Mouse (Mus musculus) ES-Bruce4 (cell line): ENCODE data around the gene Olfr288. TPM values are rescaled to one million over a fixed set of nuclear protein-coding genes. Genes with fewer than 3 reads are reported as not detected.

Source experiments
- H3K27ac ChIP-seq: 2 replicates; pipeline ENCODE4 v1.5.1; 2012; ENCODE audit warnings: low read length, inconsistent platforms; ENCODE audit not compliant: insufficient read depth
- H3K27me3 ChIP-seq: 2 replicates; pipeline ENCODE4 v1.6.1; 2012; ENCODE audit warnings: mild to moderate bottlenecking, low read length, inconsistent platforms; ENCODE audit not compliant: control insufficient read depth, poor library complexity, insufficient read depth, severe bottlenecking
- H3K36me3 ChIP-seq: 2 replicates; pipeline ENCODE4 v1.6.1; 2012; ENCODE audit warnings: inconsistent platforms, mild to moderate bottlenecking, low read length, moderate library complexity; ENCODE audit not compliant: control insufficient read depth, poor library complexity, insufficient read depth, severe bottlenecking
- H3K4me1 ChIP-seq: one replicate; pipeline ENCODE4 v1.8.1; 2011; ENCODE audit warnings: low read length; ENCODE audit not compliant: control insufficient read depth, insufficient read depth
- H3K4me3 ChIP-seq: 2 replicates; pipeline ENCODE4 v1.5.1; 2011; ENCODE audit warnings: low read depth, mild to moderate bottlenecking, low read length
- H3K9ac ChIP-seq: 2 replicates; pipeline ENCODE4 v1.6.1; 2012; ENCODE audit warnings: low read depth, mild to moderate bottlenecking, inconsistent platforms; ENCODE audit not compliant: poor library complexity, severe bottlenecking
- H3K9me3 ChIP-seq: replicated peaks from 2 replicates; pipeline ENCODE4 v1.6.1; 2012; ENCODE audit warnings: mild to moderate bottlenecking, low read length, inconsistent platforms; ENCODE audit not compliant: control insufficient read depth, poor library complexity, insufficient read depth, severe bottlenecking
- CTCF ChIP-seq: IDR thresholded peaks from one replicate; pipeline ENCODE4 v1.8.1; 2011; ENCODE audit warnings: low read depth, low read length
- EP300 ChIP-seq: IDR thresholded peaks from 2 replicates; pipeline ENCODE4 v1.6.1; 2011; ENCODE audit warnings: low read depth, low read length; ENCODE audit not compliant: insufficient read depth
- POLR2A ChIP-seq: IDR thresholded peaks from one replicate; pipeline ENCODE4 v1.8.1; 2011; ENCODE audit warnings: low read length; ENCODE audit not compliant: insufficient read depth
- polyA plus RNA-seq: library from polyadenylated mRNA; stranded (reverse); fragments of >200 nt; gene quantifications from 2 replicates; pipeline ENCODE4 v1.2.4, GENCODE M21; 2011; ENCODE audit warnings: low read depth; ENCODE audit not compliant: missing spikeins, insufficient read depth, insufficient read length

Olfr288 gene
- polyA plus RNA-seq, 1 experiment: not detected

GRCm38 (mm10) chr15:98181132-98181711 lies 14.1 kb downstream of the Olfr288 start:
- TF ChIP-seq CTCF (peak; percentile 88), POLR2A (no peak), EP300 (0 out of 2 replicates have a peak, but pooled peaks have one; percentile 23)
- Histone ChIP-seq H3K9ac (peak overlapping the region; percentile 38), H3K9me3 (no peaks in the 10 kb centered on the region), H3K27me3 (no peaks in the 10 kb centered on the region), H3K4me1 (peaks cover 2% of the 10 kb centered on the region), H3K36me3 (no peaks in the 10 kb centered on the region), H3K4me3 (peak overlapping the region; percentile 78), H3K27ac (peak overlapping the region; percentile 48; the same call in 1 of the 2 replicates)

GRCm38 (mm10) chr15:98180567-98181131 lies 14.7 kb downstream of the Olfr288 start:
- Histone ChIP-seq H3K4me3 (peak overlapping the region; percentile 78), H3K36me3 (no peaks in the 10 kb centered on the region), H3K9me3 (no peaks in the 10 kb centered on the region), H3K4me1 (peaks cover 2% of the 10 kb centered on the region), H3K27ac (peak overlapping the region; percentile 48; the same call in 1 of the 2 replicates), H3K9ac (peak overlapping the region; percentile 38), H3K27me3 (no peaks in the 10 kb centered on the region)
- TF ChIP-seq EP300 (no peak), POLR2A (no peak), CTCF (no peak)

- Histone ChIP-seq H3K9me3 (0 out of 2 replicates have a peak, but pooled peaks cover 4% of the 10 kb centered on the region), H3K4me1 (peaks cover 2% of the 10 kb centered on the region), H3K4me3 (no peak overlapping the region), H3K27ac (no peak overlapping the region), H3K27me3 (no peaks in the 10 kb centered on the region), H3K9ac (no peak overlapping the region), H3K36me3 (no peaks in the 10 kb centered on the region)
- TF ChIP-seq POLR2A (no peak), CTCF (no peak), EP300 (no peak)
These were observed 18.0 kb downstream of the Olfr288 start for GRCm38 (mm10) chr15:98177320-98177719.

- Histone ChIP-seq H3K27ac (no peak overlapping the region), H3K9me3 (0 out of 2 replicates have a peak, but pooled peaks cover 4% of the 10 kb centered on the region), H3K4me3 (no peak overlapping the region), H3K9ac (no peak overlapping the region), H3K4me1 (no peaks in the 10 kb centered on the region), H3K27me3 (no peaks in the 10 kb centered on the region), H3K36me3 (no peaks in the 10 kb centered on the region)
- TF ChIP-seq POLR2A (no peak), EP300 (no peak), CTCF (no peak)
These were observed 21.5 kb downstream of the Olfr288 start for GRCm38 (mm10) chr15:98173821-98174220.

- no peaks in the 10 kb centered on the region for H3K27me3 ChIP-seq
- no peak overlapping the region for H3K4me3 ChIP-seq
- no peaks in the 10 kb centered on the region for H3K4me1 ChIP-seq
- H3K9ac ChIP-seq: no peak overlapping the region
- H3K27ac ChIP-seq: no peak overlapping the region
- no peak for TF ChIP-seq EP300
- no peaks in the 10 kb centered on the region for H3K36me3 ChIP-seq
- 0 out of 2 replicates have a peak, but pooled peaks cover 4% of the 10 kb centered on the region for H3K9me3 ChIP-seq
These were observed 23.2 kb downstream of the Olfr288 start for GRCm38 (mm10) chr15:98172113-98172512.

- Histone ChIP-seq H3K27me3 (no peaks in the 10 kb centered on the region), H3K4me1 (no peaks in the 10 kb centered on the region), H3K27ac (no peak overlapping the region), H3K36me3 (no peaks in the 10 kb centered on the region), H3K4me3 (no peak overlapping the region), H3K9ac (no peak overlapping the region), H3K9me3 (0 out of 2 replicates have a peak, but pooled peaks cover 4% of the 10 kb centered on the region)
- TF ChIP-seq EP300 (no peak), CTCF (no peak), POLR2A (no peak)
These were observed 24.4 kb downstream of the Olfr288 start for GRCm38 (mm10) chr15:98170917-98171316.
